Mouse (Mus musculus): Measurements from ENCODE around the gene Gpr183.

Gpr183 gene

DNA sequence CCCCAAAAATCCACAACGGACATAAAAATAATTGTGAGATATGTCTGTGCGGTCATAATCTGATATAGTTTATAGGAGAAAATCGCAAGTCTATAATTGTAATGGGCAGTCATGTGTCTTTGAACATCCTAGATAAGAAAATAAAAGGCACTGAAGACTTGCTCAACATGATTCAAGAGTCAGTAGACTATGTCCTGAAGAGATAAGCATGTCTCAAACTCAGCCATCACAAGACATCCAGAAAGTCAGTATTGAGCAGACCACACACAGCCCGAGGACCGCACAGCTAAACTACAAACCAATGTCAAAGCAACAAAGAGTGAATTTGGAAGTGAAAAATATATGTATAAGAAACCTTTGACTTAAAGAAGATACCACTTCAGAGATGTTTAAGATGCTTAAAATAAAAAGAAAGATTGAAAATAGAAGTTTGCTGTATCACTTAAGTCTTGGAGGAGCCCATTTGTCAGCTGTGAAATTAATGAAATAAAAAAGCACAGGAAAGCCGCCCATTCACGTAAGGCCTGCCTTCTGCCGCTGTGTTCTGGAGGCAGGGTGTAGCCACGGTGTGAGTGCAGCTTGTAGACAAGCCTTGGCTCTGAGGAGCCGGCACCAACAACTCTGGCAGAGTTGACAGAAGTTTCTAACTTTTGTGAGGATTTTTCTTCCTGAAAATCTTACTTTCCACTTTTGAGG lies 7.7 kb downstream of the Gpr183 start:
- DNase-seq (ENCODE audit: low read depth, low spot score) = no peak

DNA sequence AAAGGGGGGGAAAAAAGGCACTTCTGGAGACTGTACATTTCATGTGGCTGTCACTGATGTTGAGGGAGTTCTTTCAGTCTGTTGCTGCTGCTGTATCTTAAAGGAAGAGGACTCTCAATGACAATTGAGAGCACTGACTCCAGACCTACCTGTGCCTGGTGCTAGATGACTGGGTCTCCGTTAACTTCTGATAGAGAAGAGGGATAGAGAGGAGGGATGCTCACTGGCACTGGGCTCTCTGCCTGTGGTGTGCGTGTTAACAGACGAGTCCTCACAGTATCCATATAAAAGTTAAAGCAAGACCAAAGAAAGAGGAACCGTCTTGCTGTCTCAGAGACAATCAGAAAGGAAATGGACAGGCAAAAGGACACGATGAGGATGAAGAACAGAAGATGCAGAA lies 8.7 kb downstream of the Gpr183 start:
- no peak for DNase-seq (ENCODE audit: low read depth, low spot score)

DNA sequence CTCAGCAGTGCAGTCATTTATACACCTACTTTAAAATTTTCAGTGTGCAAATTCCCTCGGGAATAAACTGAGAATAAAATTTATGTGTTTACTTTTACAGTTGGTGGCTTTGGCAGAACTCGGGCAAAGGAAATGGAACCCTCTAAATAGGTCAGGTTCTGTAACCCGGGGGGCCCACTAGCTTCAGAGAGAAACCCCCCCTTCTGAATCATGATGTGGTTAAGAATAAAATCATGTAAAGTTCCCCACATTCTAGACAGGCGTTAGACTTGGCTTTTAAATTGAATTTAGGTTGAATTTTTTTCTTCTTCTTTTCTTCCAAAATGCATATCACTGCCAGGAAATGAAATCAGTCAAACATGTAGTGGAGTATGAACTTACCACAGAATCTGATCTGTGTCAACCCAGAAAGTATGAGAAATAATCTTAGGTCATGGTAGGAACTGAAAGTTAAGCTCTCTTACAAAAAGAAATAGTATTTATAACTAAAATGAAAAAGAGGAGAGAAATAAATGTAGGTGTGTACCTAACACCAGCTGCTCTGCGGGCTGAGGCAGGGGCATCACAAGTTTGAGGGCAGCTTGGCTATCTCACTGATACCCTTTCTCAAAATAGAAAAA lies 9.7 kb downstream of the Gpr183 start:
- no peak for DNase-seq (ENCODE audit: low read depth, low spot score)

DNA sequence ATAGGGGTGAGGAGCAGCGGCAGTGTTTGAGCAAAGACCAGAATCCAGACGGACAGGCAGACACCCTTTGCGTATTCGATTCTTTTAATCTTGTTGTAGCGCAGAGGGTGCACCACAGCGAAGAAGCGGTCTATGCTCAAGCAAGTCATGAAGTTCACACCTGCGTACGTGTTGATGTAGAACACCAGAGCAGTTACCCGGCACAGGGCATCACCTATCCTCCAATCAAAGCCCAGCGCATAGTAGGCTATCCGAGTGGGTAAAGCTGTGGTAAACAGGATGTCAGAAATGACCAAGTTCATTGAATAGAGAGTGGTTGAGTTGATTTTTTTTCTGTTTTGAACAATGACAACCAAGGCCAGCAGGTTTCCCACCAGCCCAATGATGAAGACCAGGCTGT lies 10.4 kb downstream of the Gpr183 start:
- no peak for DNase-seq (ENCODE audit: low read depth, low spot score)

DNA sequence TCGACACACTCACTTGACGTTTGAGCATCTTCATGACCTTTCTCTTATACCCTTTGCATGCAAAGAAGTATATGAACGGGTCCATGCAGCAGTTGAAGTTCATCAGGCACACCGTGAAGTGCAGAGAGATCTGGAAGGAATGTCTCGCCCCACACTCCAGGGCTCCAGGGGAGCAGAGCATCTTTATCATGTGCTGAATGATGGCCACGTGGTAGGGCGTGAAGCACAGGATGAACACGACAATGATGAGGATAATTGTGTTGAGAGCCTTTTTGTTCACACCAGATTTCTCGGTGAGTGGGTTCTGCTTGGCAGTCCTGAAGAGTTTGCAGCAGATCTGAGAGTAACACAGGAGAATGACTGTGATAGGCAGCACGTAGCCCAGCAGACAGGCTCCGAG lies 10.9 kb downstream of the Gpr183 start:
- no peak for DNase-seq (ENCODE audit: low read depth, low spot score)

DNA sequence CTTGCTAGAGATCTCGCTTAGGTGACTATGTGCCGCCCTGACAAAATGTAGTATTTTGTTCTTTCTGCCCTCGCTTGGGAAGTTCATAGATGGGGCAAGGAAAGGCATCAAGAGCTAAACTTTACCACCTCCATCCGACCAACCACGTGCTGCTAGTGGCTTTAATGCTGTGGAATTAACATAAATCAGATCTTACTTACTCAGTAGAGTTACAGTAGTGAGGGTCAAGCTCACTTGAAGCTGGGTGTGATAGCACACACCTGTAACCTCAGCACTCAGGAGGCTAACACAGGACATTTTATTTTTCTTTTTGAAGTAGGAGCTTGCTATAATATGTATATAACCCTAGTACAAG lies 13.0 kb downstream of the Gpr183 start:
- no peak for DNase-seq (ENCODE audit: low read depth, low spot score)

DNA sequence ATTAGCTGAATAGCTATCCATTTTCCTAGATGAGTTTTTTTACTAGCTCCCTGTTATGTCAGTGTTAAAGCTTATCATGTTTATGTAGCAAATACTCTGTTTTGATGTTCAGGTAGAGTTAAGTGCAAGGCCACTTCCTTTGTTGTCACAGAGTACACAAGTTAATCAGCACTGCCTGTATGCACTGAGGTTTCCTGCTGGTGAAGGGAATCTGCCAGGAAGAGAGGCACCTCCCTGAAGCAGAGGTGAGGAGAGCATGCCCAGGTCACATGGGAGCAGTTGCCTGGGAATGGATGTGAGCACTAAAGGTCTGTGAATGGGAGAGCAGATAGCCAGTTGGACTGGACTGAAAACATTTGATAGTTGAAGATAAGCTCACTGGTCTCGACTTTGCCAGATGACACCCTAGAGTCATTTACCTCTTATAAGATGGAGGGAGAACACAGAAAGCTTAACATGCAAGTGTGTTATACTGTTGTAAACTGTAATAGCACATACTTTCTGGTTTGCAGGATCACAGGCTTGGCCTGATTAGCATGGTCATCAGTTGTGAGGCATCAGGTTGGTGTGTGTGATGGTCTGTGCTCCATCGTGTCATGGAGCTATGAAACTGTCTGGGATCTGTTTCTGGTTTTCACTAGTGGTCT lies 13.5 kb downstream of the Gpr183 start:
- DNase-seq (ENCODE audit: low read depth, low spot score) = no peak

DNA sequence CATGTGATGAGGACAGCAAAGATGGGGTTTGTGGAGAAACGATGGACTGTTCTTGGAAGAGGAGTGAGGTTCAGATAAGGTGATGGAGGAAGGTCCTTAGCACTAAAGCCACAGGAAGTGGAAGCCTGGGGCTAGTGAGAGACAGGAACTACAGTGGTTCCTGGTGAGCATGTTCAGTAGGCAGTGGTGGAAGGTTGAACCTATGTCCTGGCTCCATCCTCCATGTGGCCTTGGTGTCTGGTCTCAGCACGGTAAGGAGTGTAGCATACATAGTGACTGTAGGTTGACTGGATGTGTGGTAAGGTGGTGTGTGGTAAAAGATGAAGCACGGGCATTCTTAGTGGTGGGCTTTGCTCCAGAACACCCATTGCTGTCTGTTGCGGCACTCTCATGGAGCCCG lies 15.1 kb downstream of the Gpr183 start:
- DNase-seq (ENCODE audit: low read depth, low spot score) = no peak

DNA sequence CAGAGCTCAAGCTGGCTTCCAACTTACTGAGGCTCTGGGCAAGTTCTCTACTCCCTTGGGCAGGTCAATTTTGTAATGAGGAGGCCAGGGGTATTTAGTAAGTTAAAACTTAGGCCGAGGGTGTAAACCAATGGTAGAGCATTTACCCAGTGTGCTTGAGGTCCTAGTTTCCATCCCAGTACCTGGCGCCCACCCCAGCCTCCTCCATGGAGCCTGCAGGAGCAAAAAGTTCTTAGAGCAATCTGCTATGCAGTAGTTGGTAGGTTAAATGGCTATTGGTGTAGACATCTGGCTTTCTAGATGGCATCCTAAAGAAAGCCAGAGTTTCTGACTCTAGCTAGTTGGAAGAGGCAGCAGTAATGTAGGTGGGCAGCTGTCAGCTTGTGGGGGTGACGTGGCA lies 15.6 kb downstream of the Gpr183 start:
- DNase-seq (ENCODE audit: low read depth, low spot score) = no peak

DNA sequence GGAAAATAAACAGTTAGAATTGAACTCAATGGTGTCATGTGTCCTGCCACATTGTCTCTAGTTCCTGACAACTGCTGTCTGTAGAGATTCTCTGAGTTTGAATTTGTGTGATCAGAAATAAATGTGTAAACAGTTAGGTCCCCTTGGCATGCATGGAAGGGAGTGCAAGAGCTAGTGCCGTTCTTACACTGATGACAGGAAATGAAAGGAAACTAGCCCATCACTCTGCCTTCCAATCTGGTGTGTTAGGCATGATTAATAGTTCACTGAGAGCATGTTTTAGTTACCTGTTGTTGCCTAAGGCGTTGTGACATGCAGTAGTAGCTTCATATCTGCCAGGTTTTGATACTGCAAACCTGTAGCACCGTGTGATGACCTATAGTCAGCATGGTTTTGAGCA lies 17.0 kb downstream of the Gpr183 start:
- DNase-seq (ENCODE audit: low read depth, low spot score) = no peak

DNA sequence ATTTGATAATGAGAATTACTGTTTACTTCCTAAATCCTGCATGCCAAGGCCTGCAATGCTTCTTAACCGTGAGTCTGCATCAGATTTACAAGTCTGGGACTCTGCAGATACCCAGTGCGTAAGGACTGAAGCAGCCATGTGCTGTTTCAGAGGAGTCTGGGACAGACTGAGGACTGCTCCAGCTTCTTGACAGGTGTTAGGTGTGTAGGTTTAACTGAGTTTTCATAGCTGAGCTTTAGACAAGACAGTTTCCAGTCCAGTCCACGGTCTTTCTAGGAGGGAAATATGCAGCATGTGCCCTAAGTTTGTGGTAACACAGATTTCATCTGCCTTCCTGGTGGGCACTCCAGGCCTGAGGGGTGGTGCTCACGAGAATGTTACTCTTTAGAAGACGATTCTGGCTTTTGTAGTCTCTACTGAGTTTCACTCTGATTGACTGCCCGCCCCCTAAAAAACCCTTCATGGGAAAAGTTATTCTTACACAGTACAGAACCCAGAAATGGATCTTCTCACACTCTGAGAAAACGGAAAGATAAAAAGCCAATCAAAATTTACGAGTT lies 17.7 kb downstream of the Gpr183 start:
- no peak for DNase-seq (ENCODE audit: low read depth, low spot score)

DNA sequence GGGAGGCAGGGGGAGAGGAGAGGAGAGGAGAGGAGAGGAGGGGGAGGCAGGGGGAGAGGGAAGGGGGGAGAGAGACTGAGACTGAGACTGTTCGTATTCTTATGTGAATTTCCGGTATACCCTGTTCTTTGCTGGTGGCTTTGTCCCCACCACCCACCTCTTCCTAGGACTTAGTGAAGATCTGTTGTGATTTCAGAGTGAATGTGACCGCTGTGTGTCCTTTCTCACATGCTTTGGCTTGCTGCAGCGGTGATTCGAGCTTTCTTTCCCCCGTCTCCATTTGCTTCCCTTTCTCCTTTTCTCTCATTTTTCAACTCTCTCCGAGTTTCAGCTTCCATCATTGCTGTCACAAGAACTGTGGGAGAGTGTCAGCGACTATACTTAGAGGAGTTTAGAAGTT lies 18.3 kb downstream of the Gpr183 start:
- no peak for DNase-seq (ENCODE audit: low read depth, low spot score)

DNA sequence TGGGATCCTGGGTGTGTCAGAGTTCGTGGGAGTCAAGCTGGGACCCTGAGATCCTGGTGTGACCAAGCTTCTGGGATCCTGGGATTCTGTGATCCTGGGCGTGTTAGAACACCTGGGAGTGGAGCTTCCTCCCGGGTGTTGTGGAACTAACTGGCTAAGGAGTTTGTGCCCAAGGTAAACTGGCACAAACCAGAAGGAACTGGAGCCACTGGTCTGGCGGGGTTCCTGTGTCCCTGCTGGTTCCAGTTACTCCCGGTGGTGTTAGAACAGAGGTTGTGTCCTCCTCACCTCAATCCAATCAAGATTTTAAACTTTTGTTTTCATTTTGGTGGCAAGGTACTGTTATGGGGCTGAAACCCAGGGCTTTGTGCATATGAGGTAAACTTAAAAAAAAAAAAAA lies 18.9 kb downstream of the Gpr183 start:
- no peak for DNase-seq (ENCODE audit: low read depth, low spot score)

DNA sequence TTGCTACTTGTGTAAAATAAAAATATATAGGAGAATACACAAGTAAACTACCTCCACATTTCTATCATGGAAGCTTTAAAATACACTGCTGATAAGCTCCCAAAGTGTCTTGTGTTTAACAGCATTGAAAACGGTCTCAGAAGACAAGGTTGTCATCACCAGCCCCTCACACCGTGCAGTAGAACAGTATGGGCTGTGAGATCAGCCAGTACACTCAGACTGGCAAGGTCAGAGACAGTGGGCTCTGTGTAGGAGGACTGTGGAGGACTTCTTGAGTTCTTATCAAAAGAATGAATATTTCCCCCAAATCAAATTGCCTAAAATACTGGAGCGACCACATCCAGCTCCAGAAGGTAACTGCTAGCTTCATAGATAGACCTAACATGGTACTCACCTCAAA lies 25.4 kb downstream of the Gpr183 start:
- no peak for DNase-seq (ENCODE audit: low read depth, low spot score)

DNA sequence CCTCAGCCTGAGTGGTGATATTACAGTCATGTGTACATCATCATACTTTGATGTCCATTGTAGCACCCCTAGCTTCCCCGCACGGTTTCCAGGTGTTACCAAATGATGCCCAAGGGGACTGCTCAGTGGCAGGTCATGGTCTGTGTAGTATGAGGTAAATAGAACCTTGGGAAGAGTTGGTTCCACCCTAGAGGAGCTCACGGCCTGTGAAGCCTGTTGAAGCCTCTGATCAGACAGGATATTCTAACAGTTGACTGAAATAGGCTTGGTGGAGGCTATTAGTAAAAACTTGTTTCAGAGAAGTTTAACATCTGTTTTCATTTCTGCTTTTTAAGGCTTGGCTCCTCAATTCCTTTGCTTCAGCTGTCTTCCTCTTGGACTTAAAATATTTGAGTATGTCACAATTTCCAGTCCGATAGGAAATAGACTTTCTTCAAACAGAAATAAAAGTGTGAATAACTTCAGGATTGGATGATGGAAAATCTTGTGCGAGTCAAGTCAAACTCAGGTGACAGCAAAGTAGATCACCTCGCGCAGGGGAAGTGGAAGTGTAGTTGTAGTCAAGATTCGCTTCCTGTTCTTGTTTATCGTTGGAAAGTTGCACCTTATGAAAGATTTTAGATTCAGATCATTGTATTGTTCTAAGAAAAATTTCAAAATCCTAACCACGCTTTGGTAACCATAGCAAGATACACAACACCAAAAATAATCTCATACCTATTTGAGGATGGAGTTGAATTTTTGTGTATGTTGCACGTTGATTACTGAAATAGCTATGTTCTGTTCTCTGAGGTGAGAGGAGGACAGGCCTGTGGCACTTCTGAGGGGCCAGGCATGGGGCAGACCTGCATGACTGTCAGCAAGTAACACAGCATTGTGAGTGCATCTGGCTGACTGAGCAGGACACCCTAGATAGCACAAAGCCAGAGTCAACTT lies 26.5 kb downstream of the Gpr183 start:
- DNase-seq (ENCODE audit: low read depth, low spot score) = no peak

DNA sequence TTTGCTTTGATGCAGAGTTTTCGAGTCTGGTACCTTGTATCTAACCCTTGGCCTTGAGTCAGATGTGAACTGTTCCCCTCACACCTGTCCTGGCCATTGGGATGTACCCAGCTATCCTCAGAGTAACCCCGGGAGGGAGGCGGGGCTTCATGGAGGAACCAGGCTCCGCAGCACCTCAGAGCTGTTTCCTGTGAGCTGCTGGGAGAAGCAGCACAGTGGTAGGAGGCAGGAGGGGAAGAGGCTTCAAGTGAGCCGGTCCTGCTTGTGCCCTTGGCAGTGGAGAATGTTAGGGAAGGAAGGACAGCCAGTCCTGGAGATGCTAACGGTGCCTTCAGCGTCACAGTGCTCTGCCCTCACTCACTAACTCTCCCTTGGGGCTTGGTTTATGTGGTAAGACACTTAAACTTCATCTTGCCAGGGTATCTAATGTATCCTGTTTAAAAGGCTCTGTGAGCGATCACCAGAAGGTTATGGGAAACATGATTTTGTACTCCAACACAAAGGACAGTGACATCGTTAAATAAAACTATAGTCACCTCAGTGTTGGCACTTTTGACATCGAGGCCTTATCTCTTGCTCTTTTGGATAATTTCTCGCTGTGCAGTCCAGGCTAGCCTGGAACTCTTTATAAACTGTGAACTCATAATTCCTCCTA lies 27.3 kb downstream of the Gpr183 start:
- DNase-seq (ENCODE audit: low read depth, low spot score) = no peak

DNA sequence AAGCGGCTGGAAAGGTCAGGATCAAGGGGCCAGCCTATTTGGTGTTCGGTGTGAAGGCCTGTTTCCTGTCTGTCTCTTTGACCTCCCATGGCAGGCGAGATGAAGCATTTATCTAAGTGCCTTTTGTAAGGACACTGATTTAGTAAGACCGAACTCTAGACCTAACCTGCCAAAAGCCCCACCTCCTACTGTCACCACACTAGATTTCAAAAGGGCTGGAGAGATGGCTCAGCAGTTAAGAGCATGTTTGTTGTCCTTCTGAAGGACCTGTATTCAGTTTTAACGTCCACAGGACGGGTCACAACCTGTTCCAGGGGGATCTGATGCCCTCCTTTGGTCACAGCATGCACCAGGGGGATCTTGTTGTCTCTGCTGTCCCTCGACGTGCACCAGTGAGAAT lies 28.1 kb downstream of the Gpr183 start:
- no peak for DNase-seq (ENCODE audit: low read depth, low spot score)

DNA sequence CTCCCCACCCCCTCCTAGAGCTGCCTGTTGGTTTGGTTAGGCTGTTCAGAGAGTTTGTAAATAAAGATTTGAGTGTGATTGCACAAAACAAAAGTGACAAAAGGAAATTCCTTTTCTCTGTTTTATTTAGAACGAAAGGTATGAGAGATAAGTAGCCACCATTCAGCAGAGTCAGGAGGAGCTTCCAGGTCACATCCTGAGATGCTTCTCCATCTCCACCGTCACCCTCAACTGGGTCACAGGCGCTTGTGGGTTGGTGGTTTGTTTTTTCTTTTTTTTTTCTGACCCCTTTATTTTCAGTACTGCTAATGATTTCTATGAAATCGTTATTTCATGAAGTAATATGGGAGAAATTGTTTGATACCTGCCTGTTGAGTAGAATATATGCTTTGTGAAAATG lies 28.6 kb downstream of the Gpr183 start:
- DNase-seq (ENCODE audit: low read depth, low spot score) = no peak

DNA sequence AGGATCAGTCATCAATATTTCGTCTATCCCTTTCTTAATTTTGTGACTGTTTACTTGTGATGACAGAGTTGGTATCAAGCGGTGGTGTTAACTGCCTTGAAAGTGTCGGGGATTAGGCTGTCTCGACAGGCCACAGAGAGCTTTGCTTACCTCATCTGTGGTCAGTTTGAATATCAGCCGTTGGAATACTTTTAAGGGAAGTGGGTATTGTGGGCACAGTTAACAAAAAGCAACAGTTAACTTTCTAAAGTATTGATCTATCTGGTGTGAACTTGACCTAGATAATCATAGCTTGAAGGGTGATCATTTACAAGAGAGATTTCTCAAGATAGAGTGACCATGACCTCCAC lies 30.4 kb downstream of the Gpr183 start:
- no peak for DNase-seq (ENCODE audit: low read depth, low spot score)

DNA sequence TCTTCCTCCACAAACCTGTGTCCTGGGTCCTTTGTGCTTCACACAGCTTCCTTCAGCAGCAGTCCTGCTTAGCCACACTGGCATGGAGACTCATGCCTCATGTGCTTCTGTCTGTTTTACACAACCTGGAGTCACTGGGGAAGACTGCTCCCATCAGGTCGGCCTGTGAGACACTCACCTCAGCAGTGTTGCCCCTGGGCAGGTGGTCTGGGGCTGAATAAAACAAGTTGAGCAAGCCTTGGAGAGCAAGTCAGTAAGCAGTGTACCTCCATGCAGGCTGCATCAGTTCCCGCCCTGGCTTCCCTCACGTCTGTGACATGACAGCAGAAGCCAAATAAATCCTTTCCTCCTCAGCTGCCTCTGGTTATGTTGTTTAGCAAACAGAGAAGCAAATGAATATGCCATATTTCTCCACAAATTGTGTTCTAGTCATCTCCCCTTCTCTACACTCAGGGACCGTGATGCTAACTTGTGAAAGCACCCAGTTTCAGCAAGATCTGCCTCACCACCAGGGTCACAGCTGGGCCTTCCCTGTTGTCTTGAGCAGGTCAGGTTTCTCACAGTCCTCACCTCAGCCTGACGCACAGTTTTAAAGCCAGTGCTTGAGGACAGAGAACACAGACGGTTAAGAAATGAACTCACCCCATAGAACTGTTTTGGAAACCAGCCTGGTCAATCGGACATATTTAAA lies 30.9 kb downstream of the Gpr183 start:
- no peak for DNase-seq (ENCODE audit: low read depth, low spot score)

DNA sequence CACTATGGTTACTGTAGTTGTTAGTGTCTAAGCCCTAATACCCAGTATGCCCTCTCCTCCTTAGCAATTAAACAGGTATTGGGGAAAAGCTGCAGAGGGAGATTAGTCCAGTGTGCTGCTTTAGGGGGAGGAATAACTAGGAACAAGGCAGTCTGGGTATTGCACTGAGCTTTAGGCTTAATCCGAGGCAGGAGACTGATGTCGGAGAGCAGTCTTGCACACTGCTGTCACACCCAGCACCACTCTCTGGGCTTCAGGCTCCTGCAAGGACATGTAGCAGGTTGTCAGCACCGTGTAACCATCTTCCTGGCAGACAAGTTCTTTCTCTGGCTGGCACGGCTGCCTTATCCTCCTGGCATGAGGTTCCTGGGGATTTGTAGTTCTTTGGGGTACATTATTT lies 32.8 kb downstream of the Gpr183 start:
- no peak for DNase-seq (ENCODE audit: low read depth, low spot score)
